Mouse (Mus musculus): ENCODE measurements around the gene Maml2. TPM values are rescaled to one million over a fixed set of nuclear protein-coding genes. Genes with fewer than 3 reads are reported as not detected.

Maml2 gene
- polyA plus RNA-seq, 1 experiment = 2.5 TPM

DNA sequence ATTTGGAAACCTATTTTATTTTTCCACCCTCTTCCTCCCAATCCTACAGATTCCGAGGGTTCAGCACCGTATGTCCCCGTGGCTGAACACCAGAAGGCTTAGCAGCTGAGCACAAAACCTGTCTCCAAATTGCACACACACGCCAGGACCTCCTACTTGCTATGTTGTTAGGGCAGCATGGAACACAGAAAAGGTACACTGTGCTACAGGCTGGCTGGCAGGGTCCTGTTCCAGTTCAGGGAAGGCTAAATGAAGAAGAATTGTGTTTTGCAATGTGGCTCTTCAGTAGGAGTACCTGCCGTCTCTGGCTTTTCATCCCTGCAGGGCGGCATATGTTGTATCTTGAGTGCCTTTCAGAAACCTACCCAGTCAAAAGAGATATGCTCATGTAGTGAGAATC, 300.0 kb downstream of the Maml2 start:
- Histone ChIP-seq H3K4me1 (ENCODE audit: control insufficient read depth, insufficient read depth, insufficient read length, low read length) (no peaks in the 10 kb centered on the region; the same call in 1 of the 2 replicates), H3K4me3 (ENCODE audit: insufficient read depth, low read depth, low read length) (no peak overlapping the region), H3K27ac (replicated peaks; ENCODE audit: low read depth, low read length) (no peak overlapping the region)

DNA sequence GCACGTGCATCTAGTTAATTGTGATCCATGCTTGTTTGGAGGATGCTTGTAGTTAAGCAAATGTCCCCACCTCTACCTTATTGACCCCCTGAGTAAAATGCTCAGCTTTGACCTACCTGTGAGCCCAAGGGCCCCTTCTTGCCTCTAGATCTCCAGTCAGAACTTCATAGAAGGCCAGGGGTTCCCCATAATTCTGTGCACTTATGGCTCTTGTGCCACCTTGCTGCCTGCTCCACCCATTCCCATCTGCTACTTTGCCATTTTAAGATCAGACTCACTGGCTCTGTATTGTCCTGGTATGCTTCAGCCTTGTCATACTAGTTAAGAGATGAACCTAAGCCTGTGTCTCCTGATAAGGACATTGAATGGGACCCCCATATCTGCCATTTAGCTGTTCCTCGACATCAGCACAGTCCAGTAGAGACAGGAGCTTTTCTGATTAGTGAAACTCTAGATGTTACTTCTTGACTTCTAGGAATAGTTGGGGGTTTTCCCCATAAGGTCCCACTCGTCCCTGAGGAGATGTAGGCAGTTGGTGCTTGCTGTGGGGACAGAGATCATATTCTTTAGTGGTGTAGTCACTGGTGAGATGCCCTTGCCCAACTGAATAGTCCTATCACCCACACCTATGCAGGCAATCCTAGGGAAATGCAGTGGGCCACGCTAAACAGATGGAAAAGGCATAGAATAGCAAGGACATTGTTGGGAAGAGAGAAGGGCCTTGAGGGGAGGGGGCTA, 301.0 kb downstream of the Maml2 start:
- Histone ChIP-seq H3K4me3 (ENCODE audit: insufficient read depth, low read depth, low read length) (no peak overlapping the region), H3K27ac (replicated peaks; ENCODE audit: low read depth, low read length) (no peak overlapping the region)

DNA sequence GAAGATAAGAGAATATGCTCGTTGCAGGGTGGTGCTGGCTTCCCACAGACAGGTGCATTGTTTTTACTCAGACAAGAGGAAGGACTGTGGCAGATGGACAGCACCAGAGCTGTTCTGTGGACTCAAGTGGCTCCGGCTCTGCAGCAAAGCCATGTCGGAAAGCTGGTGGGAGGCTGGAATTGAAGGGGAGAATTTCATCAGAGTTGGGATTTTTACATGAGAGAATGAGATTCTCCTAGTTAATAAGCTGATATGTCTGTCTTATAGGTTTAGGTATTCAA, 301.5 kb downstream of the Maml2 start:
- no peak overlapping the region for H3K27ac ChIP-seq (replicated peaks; ENCODE audit: low read depth, low read length)
- H3K4me1 ChIP-seq (ENCODE audit: control insufficient read depth, insufficient read depth, insufficient read length, low read length) = no peaks in the 10 kb centered on the region; the same call in 1 of the 2 replicates
- no peak overlapping the region for H3K4me3 ChIP-seq (ENCODE audit: insufficient read depth, low read depth, low read length)

More for the DNA sequence above, 301.0 kb downstream of the Maml2 start:
- H3K4me1 ChIP-seq (ENCODE audit: control insufficient read depth, insufficient read depth, insufficient read length, low read length) = no peaks in the 10 kb centered on the region; the same call in 1 of the 2 replicates

DNA sequence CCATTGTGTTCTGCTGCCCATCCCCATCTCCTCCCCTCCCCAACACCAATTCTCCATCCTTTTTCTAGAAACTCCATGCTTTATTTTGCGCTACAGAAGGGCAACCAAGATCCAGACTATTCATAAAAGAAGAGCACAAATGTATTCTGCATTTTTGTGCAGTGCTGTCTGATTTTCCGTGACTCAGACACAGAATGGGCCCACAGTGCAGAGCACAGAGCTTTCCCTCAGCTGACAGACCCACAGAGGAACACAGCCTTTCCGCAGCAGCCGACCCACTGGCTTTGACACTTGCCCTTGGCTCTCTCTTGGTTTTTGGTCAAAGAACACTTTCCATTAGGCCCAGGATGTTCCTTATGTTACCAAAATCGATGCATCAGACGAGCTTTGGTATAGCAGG, 302.0 kb downstream of the Maml2 start:
- Histone ChIP-seq H3K4me1 (ENCODE audit: control insufficient read depth, insufficient read depth, insufficient read length, low read length) (no peaks in the 10 kb centered on the region; the same call in 1 of the 2 replicates), H3K4me3 (ENCODE audit: insufficient read depth, low read depth, low read length) (no peak overlapping the region), H3K27ac (replicated peaks; ENCODE audit: low read depth, low read length) (no peak overlapping the region)

DNA sequence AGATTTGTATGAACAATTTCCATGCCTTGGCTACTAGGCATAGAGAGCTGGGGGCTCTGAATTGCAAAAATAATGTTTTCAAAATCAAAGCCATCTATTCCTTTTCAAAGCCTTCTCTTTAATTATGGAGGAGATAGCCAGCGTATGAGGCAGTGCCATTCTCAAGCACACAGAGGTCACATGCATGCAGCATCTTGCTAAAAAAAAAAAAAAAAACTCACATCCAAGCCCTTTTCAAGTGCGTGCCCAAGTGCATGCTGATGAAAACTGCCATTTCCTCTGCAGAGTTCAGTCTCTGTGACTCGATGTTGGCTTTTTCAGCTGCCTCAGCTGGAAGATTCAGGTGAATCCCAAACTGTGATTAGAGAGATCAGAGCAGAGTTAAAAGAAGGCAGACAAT, 304.0 kb downstream of the Maml2 start:
- Histone ChIP-seq H3K4me3 (ENCODE audit: insufficient read depth, low read depth, low read length) (no peak overlapping the region), H3K27ac (replicated peaks; ENCODE audit: low read depth, low read length) (no peak overlapping the region), H3K4me1 (ENCODE audit: control insufficient read depth, insufficient read depth, insufficient read length, low read length) (no peaks in the 10 kb centered on the region; the same call in 1 of the 2 replicates)

DNA sequence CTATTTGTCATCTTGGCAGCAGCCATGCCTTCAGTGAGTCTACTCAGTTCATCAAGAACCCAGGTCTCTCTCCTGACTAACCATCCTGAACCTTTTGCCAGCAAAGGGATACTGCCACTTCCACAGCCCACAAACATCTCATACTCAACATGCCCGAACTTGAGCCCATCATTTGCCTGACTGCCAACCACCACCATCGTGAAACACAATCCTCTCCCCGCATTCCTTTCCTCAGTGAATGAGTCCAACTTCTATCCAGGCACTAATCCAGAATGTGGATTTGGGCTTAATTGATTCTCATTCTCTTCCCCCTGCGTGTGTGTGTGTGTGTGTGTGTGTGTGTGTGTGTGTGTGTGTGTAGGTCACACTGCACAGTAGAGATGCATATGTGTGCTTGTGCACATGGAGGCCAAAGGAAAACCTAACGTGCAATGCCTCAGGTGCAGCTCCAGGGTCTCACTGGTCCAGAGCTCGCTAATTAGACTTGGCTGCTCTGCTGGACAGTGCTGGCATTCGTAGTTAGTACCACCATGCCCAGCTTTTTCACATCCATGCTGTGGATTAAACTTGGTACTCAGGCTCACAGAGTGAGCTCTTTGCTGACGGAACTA, 305.9 kb downstream of the Maml2 start:
- Histone ChIP-seq H3K4me3 (ENCODE audit: insufficient read depth, low read depth, low read length) (no peak overlapping the region), H3K27ac (replicated peaks; ENCODE audit: low read depth, low read length) (no peak overlapping the region), H3K4me1 (ENCODE audit: control insufficient read depth, insufficient read depth, insufficient read length, low read length) (peaks cover 2% of the 10 kb centered on the region; the same call in 1 of the 2 replicates)

DNA sequence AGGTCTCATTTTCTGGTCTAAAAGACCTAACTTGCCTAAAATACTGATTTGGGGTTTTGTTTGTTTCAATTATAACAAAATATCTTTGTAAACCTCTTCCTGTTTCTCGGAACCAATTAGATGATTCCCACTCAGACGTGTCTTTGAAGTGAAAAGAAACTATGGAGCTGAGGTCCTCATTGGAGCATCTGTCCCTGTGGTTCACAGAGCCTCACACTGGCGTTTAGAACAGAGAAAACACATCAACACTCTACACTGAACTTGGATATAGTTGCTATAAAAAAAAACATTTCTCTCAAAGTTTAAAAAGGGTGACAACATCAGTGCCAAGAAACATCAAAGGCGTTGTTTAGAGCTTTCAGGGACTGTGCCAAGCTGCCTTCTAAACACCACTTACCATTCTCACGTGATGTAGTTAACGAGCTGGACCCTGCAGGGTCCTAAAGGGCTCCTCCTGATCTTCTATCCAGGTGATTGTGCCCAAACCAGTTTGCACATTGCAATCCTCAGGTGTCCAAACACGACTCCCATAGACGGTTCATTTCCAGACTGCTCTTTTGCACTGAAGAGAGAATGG, 309.9 kb downstream of the Maml2 start:
- Histone ChIP-seq H3K4me3 (ENCODE audit: insufficient read depth, low read depth, low read length) (no peak overlapping the region), H3K4me1 (ENCODE audit: control insufficient read depth, insufficient read depth, insufficient read length, low read length) (0 out of 2 replicates have a peak, but pooled peaks cover 5% of the 10 kb centered on the region), H3K27ac (replicated peaks; ENCODE audit: low read depth, low read length) (no peak overlapping the region)

DNA sequence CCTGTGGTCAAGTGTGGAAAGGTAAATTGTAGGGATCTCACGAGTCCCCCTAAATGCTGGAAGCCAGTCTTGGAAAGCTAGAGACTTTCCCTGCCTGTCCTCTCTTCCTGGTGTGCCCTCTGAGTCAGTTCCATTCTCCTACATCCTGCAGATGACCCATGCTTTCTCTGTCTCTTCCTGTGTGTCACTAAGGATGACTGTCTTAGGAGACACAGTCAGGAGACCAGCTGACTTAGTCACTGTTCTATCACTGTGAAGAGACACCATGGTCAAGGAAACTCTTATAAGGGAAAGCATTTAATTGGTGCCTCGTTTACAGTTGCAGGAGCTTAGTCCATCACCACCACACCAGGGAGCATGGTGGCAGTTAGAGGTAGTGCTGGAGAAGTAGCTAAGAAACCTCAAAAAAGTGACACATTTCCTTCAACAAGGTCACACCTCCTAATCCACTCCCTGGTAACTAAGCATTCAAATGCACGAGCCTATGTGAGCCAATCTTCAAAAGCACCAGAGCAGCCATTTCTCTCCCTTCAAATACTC, 310.8 kb downstream of the Maml2 start:
- H3K27ac ChIP-seq (replicated peaks; ENCODE audit: low read depth, low read length) = no peak overlapping the region; the same call in 1 of the 2 replicates
- H3K4me3 ChIP-seq (ENCODE audit: insufficient read depth, low read depth, low read length) = no peak overlapping the region
- H3K4me1 ChIP-seq (ENCODE audit: control insufficient read depth, insufficient read depth, insufficient read length, low read length) = 0 out of 2 replicates have a peak, but pooled peaks cover 5% of the 10 kb centered on the region

DNA sequence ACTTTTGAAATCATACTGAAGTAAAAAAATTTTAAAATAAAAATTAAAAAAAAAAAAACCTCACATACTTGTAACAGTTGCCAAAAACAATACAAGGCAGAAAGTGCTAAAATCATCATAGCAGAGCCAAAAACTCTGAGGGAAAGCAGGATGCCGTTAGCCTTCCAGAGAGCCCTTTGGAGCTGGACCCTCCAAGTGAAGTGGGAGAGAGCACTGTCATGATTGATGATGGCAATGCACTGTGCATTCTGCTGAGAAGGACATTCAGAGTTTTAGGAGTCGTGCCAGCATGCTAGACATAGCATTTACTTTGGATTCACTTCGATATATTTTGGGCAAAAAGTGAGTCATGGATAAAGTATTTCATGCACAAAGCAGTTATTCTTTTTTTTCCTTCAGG, 313.8 kb downstream of the Maml2 start:
- no peak overlapping the region for H3K4me3 ChIP-seq (ENCODE audit: insufficient read depth, low read depth, low read length)
- H3K27ac ChIP-seq (replicated peaks; ENCODE audit: low read depth, low read length) = no peak overlapping the region
- 0 out of 2 replicates have a peak, but pooled peaks cover 5% of the 10 kb centered on the region for H3K4me1 ChIP-seq (ENCODE audit: control insufficient read depth, insufficient read depth, insufficient read length, low read length)

DNA sequence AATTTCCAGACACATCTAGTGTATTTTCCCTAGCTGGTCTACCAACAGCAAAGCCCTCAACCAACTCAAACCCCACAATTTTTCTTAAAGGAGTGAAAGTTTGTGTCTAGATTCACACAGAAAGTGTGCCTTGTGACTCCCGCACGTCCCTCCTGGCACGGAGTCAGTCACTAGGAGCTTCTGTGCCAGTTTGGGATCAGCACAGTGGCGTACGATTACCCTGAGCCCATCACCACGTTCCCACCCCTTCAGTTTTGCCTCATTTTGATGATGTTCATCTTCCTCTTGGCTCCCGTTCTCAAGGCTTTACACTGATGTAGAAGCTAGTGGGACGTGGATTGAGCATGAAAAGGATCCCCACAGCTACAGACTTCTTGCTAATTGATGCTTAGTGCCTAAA, 314.6 kb downstream of the Maml2 start:
- H3K4me3 ChIP-seq (ENCODE audit: insufficient read depth, low read depth, low read length) = no peak overlapping the region
- H3K27ac ChIP-seq (replicated peaks; ENCODE audit: low read depth, low read length) = no peak overlapping the region
- 0 out of 2 replicates have a peak, but pooled peaks cover 5% of the 10 kb centered on the region for H3K4me1 ChIP-seq (ENCODE audit: control insufficient read depth, insufficient read depth, insufficient read length, low read length)

DNA sequence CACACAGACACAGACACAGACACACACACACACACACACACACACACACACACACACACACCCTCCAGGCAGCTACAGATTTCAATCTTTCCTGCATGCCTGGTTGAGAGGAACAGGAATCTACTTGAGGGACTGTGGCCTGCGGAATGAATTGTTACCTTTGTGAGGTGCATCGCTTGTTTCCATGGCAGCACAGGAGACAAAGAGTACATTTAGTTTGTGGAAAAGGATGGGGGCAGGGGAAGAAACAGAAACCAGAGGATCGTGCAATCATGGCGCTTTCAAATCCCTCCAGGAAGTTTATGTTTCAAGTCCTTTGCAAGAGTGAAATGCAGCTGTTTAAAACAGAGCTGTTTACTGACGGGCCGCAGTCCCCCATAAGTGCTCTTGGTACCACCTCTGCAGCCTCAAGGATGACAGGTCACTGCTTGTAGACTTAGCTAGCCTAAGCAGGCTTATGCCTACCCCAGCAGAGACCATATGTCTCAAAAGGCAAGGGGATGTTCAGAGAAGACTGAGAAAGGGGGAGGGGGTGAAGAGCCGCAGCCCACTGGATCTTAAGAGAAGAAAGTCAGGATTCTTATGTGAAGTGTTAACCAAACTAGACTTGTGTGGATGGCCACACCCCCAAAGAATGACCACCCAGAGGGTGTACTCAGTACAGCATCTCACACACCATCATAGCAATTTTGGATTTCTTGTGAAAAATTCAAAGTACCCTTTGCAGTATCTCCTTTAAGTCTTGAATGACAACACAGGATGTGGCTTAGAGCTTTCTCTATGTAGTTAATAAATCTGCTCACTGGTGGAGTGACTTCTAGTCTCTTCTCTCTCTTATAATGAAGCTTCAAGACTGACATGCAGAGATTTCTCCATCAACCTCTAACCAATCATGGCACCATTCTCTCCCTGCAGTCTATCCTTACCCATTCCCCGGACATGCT, 315.8 kb downstream of the Maml2 start:
- Histone ChIP-seq H3K4me3 (ENCODE audit: insufficient read depth, low read depth, low read length) (no peak overlapping the region), H3K4me1 (ENCODE audit: control insufficient read depth, insufficient read depth, insufficient read length, low read length) (0 out of 2 replicates have a peak, but pooled peaks cover 2% of the 10 kb centered on the region), H3K27ac (replicated peaks; ENCODE audit: low read depth, low read length) (no peak overlapping the region)

DNA sequence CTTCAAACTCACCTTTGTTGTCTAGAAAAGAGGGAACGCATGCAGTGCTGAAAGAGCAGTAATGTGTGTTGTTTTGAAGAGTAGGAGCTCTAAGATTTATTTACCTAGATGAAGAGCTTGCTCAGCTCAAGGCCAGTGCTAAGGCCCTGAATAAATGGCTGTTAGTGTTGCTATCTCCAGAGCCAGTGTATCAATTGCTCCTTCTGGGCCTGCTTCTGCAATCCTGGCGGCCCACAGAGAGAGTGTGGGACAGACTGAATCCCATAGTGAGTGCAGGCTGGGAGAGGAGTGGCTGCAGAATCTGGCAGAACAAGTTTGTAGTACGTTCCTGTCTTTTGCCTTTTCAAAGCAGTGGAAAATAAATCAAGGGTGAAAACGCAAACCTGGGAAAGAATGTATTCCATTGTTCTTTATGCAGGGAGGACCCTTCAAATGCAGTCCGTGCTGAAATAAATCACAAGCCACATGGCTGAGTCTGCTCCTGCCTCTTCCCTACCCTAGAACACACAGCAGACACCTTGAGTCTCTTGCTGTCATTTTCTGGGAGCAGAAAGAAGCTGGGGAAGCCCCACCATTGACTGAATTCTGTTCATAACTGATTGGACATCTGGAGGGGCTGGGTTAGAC, 318.7 kb downstream of the Maml2 start:
- no peak overlapping the region for H3K4me3 ChIP-seq (ENCODE audit: insufficient read depth, low read depth, low read length)
- H3K4me1 ChIP-seq (ENCODE audit: control insufficient read depth, insufficient read depth, insufficient read length, low read length) = no peaks in the 10 kb centered on the region
- no peak overlapping the region for H3K27ac ChIP-seq (replicated peaks; ENCODE audit: low read depth, low read length)

DNA sequence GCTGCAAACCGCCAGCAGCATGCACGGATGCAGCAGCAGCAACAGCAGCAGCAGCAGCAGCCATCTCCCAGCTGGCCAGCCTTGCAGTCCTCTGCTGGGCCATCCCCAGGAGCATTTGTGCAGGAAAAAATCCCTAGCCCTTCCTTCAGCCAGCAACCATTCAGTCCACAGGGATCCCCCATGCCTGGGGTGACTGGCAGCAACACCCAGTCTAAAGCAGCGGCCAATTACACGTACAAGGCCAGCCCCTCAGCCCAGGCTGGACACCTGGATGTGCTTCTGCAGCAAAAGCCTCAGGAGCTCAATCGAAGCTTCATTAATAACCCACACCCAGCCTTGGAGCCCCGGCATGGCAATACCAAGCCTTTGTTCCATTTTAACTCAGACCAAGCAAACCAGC, 323.0 kb downstream of the Maml2 start:
- Histone ChIP-seq H3K4me3 (ENCODE audit: insufficient read depth, low read depth, low read length) (no peak overlapping the region), H3K4me1 (ENCODE audit: control insufficient read depth, insufficient read depth, insufficient read length, low read length) (no peaks in the 10 kb centered on the region), H3K27ac (replicated peaks; ENCODE audit: low read depth, low read length) (no peak overlapping the region)

DNA sequence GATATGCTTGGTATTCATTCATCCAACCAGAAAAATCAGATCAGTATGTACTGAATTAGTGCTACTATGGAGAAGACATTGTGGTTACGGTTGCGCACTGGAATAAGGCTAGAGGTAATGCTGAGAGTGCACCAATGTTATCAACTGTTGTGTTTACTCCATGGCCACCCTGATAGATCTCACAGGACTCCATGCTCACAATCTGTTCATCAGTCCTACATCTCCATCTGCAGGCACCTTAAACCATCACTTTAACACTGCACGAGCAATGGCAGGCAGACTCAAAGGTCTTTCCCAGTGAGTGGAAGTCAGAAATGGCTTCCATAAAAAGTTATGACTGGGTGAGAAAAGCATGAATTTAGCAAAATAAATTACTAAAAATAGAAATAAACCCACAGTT, 324.2 kb downstream of the Maml2 start:
- H3K4me1 ChIP-seq (ENCODE audit: control insufficient read depth, insufficient read depth, insufficient read length, low read length) = no peaks in the 10 kb centered on the region
- H3K27ac ChIP-seq (replicated peaks; ENCODE audit: low read depth, low read length) = no peak overlapping the region
- H3K4me3 ChIP-seq (ENCODE audit: insufficient read depth, low read depth, low read length) = no peak overlapping the region

Data from brown adipose tissue, adult 24 weeks (tissue).